In genomic region chr9:48649851-48650685, GRCm38 (mm10) we compare ENCODE assay signal across 8 mouse cellular contexts. TPM values are rescaled to one million over a fixed set of nuclear protein-coding genes. Genes with fewer than 3 reads are reported as not detected.
A peak's percentile ranks its signal among the peaks of the same experiment; 100 is the strongest.
DNase-seq lines count a peak whose midpoint lies in the region; ATAC-seq and TF ChIP-seq lines count a peak whose summit lies in the region.
"Had no signal": no experiment of that assay in that cellular context is flagged by ENCODE, and none has a peak within 500 bp of the region (broad histone marks: within the 10 kb centered on the region; RNA-seq: fewer than 3 reads in every experiment).

No protein-coding gene starts in this region.

- peaks cover 23% of the 10 kb centered on the region for H3K36me3 ChIP-seq in megakaryocyte, embryonic 14.5 days (replicated peaks; ENCODE audit: low read length)
- no peaks in the 10 kb centered on the region for H3K36me3 ChIP-seq in embryonic facial prominence, embryonic 13.5 days
- H3K36me3 ChIP-seq in heart, postnatal 0 days (replicated peaks; ENCODE audit: control insufficient read depth, insufficient read depth, low read length) = peaks cover 6% of the 10 kb centered on the region; the same call in 1 of the 2 replicates
- H3K36me3 ChIP-seq in lung, embryonic 16.5 days (ENCODE audit: control insufficient read depth, insufficient read depth, low read length) = no peaks in the 10 kb centered on the region

- H3K4me3 ChIP-seq in megakaryocyte, embryonic 14.5 days (replicated peaks) = peak overlapping the region; percentile 26
- no peak overlapping the region; the same call in 1 of the 2 replicates for H3K4me3 ChIP-seq in embryonic facial prominence, embryonic 13.5 days
- H3K4me3 ChIP-seq in heart, postnatal 0 days (ENCODE audit: low read depth, low read length) = no peak overlapping the region
- H3K4me3 ChIP-seq in lung, embryonic 16.5 days (ENCODE audit: low read length) = peak overlapping the region; percentile 45

- H3K9me3 ChIP-seq in megakaryocyte, embryonic 14.5 days = no peaks in the 10 kb centered on the region
- no peaks in the 10 kb centered on the region for H3K9me3 ChIP-seq in embryonic facial prominence, embryonic 13.5 days
- no peaks in the 10 kb centered on the region for H3K9me3 ChIP-seq in heart, postnatal 0 days (replicated peaks; ENCODE audit: control insufficient read depth, low read length)
- no peaks in the 10 kb centered on the region for H3K9me3 ChIP-seq in lung, embryonic 16.5 days (ENCODE audit: control insufficient read depth, low read length)

- WGBS in embryonic facial prominence, embryonic 13.5 days = 36% methylated on average over 17 of the region's 17 CpGs
- WGBS in heart, postnatal 0 days = 64% methylated on average over 17 of the region's 17 CpGs
- 55% methylated on average over 16 of the region's 17 CpGs for WGBS in lung, embryonic 16.5 days

- DNase-seq in heart, postnatal 0 days (ENCODE audit: low spot score) = no peak
- no peak for DNase-seq in adrenal gland, postnatal 10 days

- H3K4me2 ChIP-seq in embryonic facial prominence, embryonic 13.5 days = peak overlapping the region; percentile 60
- H3K4me2 ChIP-seq in heart, postnatal 0 days (ENCODE audit: low read depth, low read length) = peak overlapping the region; percentile 65
- peak overlapping the region; percentile 61 for H3K4me2 ChIP-seq in lung, embryonic 16.5 days (ENCODE audit: low read depth, low read length)

- no peak for ATAC-seq in megakaryocyte, adult 5-6 weeks (ENCODE audit: poor library complexity, severe bottlenecking)
- no peak for ATAC-seq in embryonic facial prominence, embryonic 13.5 days (ENCODE audit: insufficient number of reproducible peaks, insufficient read depth, low FRiP score, low TSS enrichment, low read depth)
- ATAC-seq in heart, postnatal 0 days (ENCODE audit: insufficient read depth, low read depth) = no peak
- ATAC-seq in lung, embryonic 16.5 days (ENCODE audit: low read depth) = no peak
- no peak for ATAC-seq in CD4-positive, CD25-positive, alpha-beta regulatory T cell, adult 4 months

- peaks cover 27% of the 10 kb centered on the region for H3K4me1 ChIP-seq in megakaryocyte, embryonic 14.5 days
- H3K4me1 ChIP-seq in embryonic facial prominence, embryonic 13.5 days = peaks cover 28% of the 10 kb centered on the region
- H3K4me1 ChIP-seq in heart, postnatal 0 days (ENCODE audit: control insufficient read depth, insufficient read depth) = peaks cover 24% of the 10 kb centered on the region
- H3K4me1 ChIP-seq in lung, embryonic 16.5 days (replicated peaks; ENCODE audit: control insufficient read depth, insufficient read depth, low read length) = peaks cover 16% of the 10 kb centered on the region

- TF ChIP-seq EP300 in heart, postnatal 0 days (IDR thresholded peaks at IDR 0.05; ENCODE audit: low read depth) = no peak

- no peak overlapping the region for H3K9ac ChIP-seq in embryonic facial prominence, embryonic 13.5 days
- peak overlapping the region; percentile 58 for H3K9ac ChIP-seq in heart, postnatal 0 days (replicated peaks; ENCODE audit: low read depth, low read length)
- no peak overlapping the region; the same call in 1 of the 2 replicates for H3K9ac ChIP-seq in lung, embryonic 16.5 days (ENCODE audit: low read length)

- no peak for TF ChIP-seq CTCF in heart, postnatal 0 days (IDR thresholded peaks at IDR 0.05; ENCODE audit: low read depth)

- H3K27ac ChIP-seq in embryonic facial prominence, embryonic 13.5 days = no peak overlapping the region
- H3K27ac ChIP-seq in heart, postnatal 0 days (ENCODE audit: low read depth) = peak overlapping the region; percentile 63; the same call in 1 of the 2 replicates
- H3K27ac ChIP-seq in lung, embryonic 16.5 days (ENCODE audit: low read length) = no peak overlapping the region

- peaks cover 2% of the 10 kb centered on the region for H3K27me3 ChIP-seq in megakaryocyte, embryonic 14.5 days (replicated peaks)
- peaks cover 42% of the 10 kb centered on the region for H3K27me3 ChIP-seq in embryonic facial prominence, embryonic 13.5 days
- H3K27me3 ChIP-seq in heart, postnatal 0 days (ENCODE audit: control insufficient read depth, insufficient read depth, low read length) = no peaks in the 10 kb centered on the region
- no peaks in the 10 kb centered on the region; the same call in 1 of the 2 replicates for H3K27me3 ChIP-seq in lung, embryonic 16.5 days (ENCODE audit: control insufficient read depth, insufficient read depth, low read depth, low read length)

RNA-seq across cellular contexts. Expression of gene Nnmt, which starts 45.1 kb away (rescaled TPM):
- polyA plus RNA-seq in megakaryocyte, embryonic 14.5 days (2012; ENCODE audit: insufficient read depth, low replicate concordance) = not detected in 2 replicates
- total RNA-seq in megakaryocyte, adult 5-6 weeks (2015) = 0.22 and 1.9 TPM in 2 replicates
- total RNA-seq in megakaryocyte, adult 5-6 weeks (2017) = 0.37 and 1.2 TPM in 2 replicates
- 3.5 and 4.4 TPM in 2 replicates for polyA plus RNA-seq in embryonic facial prominence, embryonic 13.5 days (2015; fragmentation: Nextera tagmentation; extraction: Ambion mirVana)
- 2.1 and 7.5 TPM in 2 replicates for total RNA-seq in heart, postnatal 0 days (2014; rRNA removed; ENCODE audit: low replicate concordance)
- polyA plus RNA-seq in heart, postnatal 0 days (2015; fragmentation: Nextera tagmentation; extraction: Ambion mirVana) = 12.0 and 12.4 TPM in 2 replicates
- 1.5 and 2.5 TPM in 2 replicates for polyA plus RNA-seq in lung, embryonic 16.5 days (2015; fragmentation: Nextera tagmentation; extraction: Ambion mirVana)
- not detected for polyA plus RNA-seq in CD4-positive, CD25-positive, alpha-beta regulatory T cell, adult 4 months (2017; shearing (Covaris generic))
- 10 to 100 TPM; 13.9 to 20.8 TPM for total RNA-seq in adrenal gland, postnatal 10 days (2021)
- total RNA-seq: neutrophil, adult 5-6 weeks had no signal

Comparison
In these comparisons a context has a peak if more than half of its experiments do, and no peak if none do; other contexts are left out.
1. H3K4me3 ChIP-seq: peak in megakaryocyte, embryonic 14.5 days (single experiment) and lung, embryonic 16.5 days (single experiment); none in embryonic facial prominence, embryonic 13.5 days (single experiment) and heart, postnatal 0 days (single experiment).
2. Peak in every context shown above with its lines, with median percentiles within 50 percentile points of each other: H3K4me2 ChIP-seq.